Mouse (Mus musculus) neural tube, embryonic 10.5 days (tissue): ENCODE data around the gene Cct3.
"Not testable (repeated sequence)": the region's sequence is repeated elsewhere in the genome, so short reads cannot be mapped to it uniquely, and the experiment has no call there.

Experiments used
- DNase-seq: peaks from one replicate; pipeline ENCODE4 v3.0.0-alpha.2; 2017; ENCODE audit warnings: low spot score; ENCODE audit errors: extremely low spot score

Cct3 gene

GRCm38 (mm10) chr3:88296561-88297318, at the start of gene Cct3, which contains the start of gene Tsacc:
Cct3 (plus strand) TSS chr3:88297116.
Tsacc (minus strand) TSS chr3:88296999.
- peak; percentile 93 for DNase-seq

- DNase-seq, result no peak
Measured at GRCm38 (mm10) chr3:88247666-88248065, 49.2 kb upstream of the Cct3 start.

- no peak for DNase-seq
Measured at GRCm38 (mm10) chr3:88248406-88248805, 48.5 kb upstream of the Cct3 start.

GRCm38 (mm10) chr3:88252739-88253138, 44.2 kb upstream of the Cct3 start:
- no peak for DNase-seq

GRCm38 (mm10) chr3:88254268-88254926, 42.5 kb upstream of the Cct3 start, which contains the start of gene Rhbg:
Rhbg (minus strand) TSS chr3:88254709.
- no peak for DNase-seq

- DNase-seq, result no peak
Measured at GRCm38 (mm10) chr3:88255950-88256349, 41.0 kb upstream of the Cct3 start.

GRCm38 (mm10) chr3:88256382-88256781, 40.5 kb upstream of the Cct3 start:
- no peak for DNase-seq

- no peak for DNase-seq
Measured at GRCm38 (mm10) chr3:88262346-88262745, 34.6 kb upstream of the Cct3 start.

- not testable (repeated sequence) for DNase-seq
Measured at GRCm38 (mm10) chr3:88268014-88268413, 28.9 kb upstream of the Cct3 start.

- no peak for DNase-seq
Measured at GRCm38 (mm10) chr3:88268991-88269390, 27.9 kb upstream of the Cct3 start.

- not testable (repeated sequence) for DNase-seq
Measured at GRCm38 (mm10) chr3:88271298-88271697, 25.6 kb upstream of the Cct3 start.

GRCm38 (mm10) chr3:88271859-88272258, 25.1 kb upstream of the Cct3 start:
- DNase-seq, result no peak

GRCm38 (mm10) chr3:88274002-88274401, 22.9 kb upstream of the Cct3 start:
- DNase-seq, result no peak

- DNase-seq, result no peak
Measured at GRCm38 (mm10) chr3:88276121-88276520, 20.8 kb upstream of the Cct3 start.

- DNase-seq, result no peak
Measured at GRCm38 (mm10) chr3:88276529-88277143, 20.3 kb upstream of the Cct3 start.

GRCm38 (mm10) chr3:88280035-88280434, 16.9 kb upstream of the Cct3 start:
- no peak for DNase-seq

- not testable (repeated sequence) for DNase-seq
Measured at GRCm38 (mm10) chr3:88281141-88281916, 15.6 kb upstream of the Cct3 start.

- DNase-seq, result not testable (repeated sequence)
Measured at GRCm38 (mm10) chr3:88284815-88285564, 11.9 kb upstream of the Cct3 start.

- DNase-seq, result not testable (repeated sequence)
Measured at GRCm38 (mm10) chr3:88285565-88285895, 11.4 kb upstream of the Cct3 start.

GRCm38 (mm10) chr3:88287110-88287509, 9.8 kb upstream of the Cct3 start, which contains the start of gene Gm38392:
Gm38392 (minus strand) TSS chr3:88287210.
- DNase-seq, result no peak
